Mouse (Mus musculus): ENCODE measurements around the gene Cwc27. TPM values are rescaled to one million over a fixed set of nuclear protein-coding genes. Genes with fewer than 3 reads are reported as not detected.

Cwc27 gene
- 27.9 and 28.5 TPM in 2 replicates for polyA plus RNA-seq (2016; fragmentation: Nextera tagmentation; extraction: Ambion mirVana)

DNA sequence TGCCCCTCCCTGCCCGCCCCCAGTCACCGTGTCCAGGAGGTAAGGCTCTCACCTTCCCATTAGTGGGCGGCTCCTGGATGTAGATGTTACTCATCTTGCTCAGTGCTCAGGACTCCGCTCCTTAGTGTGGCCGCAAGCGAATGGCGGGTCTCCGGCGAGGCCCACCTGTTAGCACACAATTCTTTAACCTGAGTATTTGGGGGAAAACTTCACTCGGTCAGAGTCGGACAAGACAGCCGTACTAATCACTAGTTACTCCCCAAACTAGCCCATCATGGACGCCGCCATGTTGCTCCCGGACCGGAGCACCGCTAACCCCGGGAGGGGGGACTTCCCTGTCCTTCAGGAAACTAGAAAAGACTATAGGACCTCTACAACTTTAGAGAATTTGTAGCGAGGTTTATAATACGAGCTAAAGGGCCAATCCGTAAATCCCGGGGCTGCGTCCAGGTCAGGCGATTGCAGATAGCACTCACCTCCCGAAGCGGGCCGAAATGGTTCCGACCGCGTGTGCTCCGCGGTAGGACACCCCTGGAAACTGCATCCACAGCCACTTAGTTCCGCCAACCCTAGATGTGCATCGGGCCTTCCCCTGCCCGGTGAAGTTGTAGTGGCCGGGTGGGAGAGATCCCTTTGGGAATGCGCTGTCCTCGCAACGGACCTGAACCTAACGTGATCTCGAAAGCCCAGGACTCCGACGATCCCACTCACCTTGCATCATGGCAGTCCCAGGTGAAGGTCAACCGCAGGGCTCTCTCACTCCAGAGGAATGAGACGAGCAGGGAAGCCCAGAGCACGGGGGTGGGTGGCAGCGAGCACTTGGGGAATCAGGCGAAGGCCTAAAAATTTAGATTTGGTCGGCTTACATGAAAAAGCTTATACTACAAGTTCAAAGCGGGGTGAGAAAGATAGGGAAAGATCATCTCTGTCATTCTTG is at the start of gene Cwc27:
Cwc27 (minus strand) TSS at position 508 of the 937 bp plus-strand sequence.
- under 1% methylated on average over 50 of the region's 50 CpGs for WGBS
- Histone ChIP-seq H3K4me1 (peaks cover 16% of the 10 kb centered on the region), H3K4me3 (peak within 1 kb of the TSS; percentile 76), H3K27ac (peak within 1 kb of the TSS; percentile 70; the same call in 1 of the 2 replicates), H3K27me3 (no peaks in the 10 kb centered on the region), H3K9me3 (replicated peaks) (no peaks in the 10 kb centered on the region), H3K36me3 (0 out of 2 replicates have a peak, but pooled peaks cover 3% of the 10 kb centered on the region), H3K9ac (peak within 1 kb of the TSS; percentile 79), H3K4me2 (replicated peaks) (peak within 1 kb of the TSS; percentile 71)
- ATAC-seq (ENCODE audit: low FRiP score), result peak; percentile 97

DNA sequence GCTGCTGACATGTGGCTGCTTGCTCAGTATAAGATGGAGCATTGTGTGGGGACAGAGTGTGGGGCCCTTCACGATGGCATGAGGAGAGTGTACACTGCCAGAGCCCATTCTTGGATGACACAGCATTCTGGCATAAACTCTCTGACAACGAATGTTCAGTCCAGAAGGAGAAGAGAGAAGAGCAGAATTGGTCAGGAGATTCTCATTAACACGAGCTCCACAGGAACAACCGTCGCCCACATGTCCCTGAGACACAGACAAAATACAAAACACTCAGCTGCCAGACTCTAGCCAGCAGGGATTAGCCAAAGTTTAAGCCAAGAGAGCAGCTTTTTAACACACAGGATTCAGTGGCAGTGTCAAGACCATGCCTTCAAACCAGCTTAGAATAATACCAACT is 49.8 kb upstream of the Cwc27 start:
- WGBS, result 83% methylated on average over 5 of the region's 5 CpGs
- Histone ChIP-seq H3K4me3 (no peak overlapping the region), H3K27me3 (peaks cover 22% of the 10 kb centered on the region), H3K9ac (no peak overlapping the region), H3K36me3 (no peaks in the 10 kb centered on the region), H3K4me2 (replicated peaks) (no peak overlapping the region), H3K27ac (no peak overlapping the region), H3K4me1 (peaks cover 10% of the 10 kb centered on the region), H3K9me3 (replicated peaks) (no peaks in the 10 kb centered on the region)
- no peak for ATAC-seq (ENCODE audit: low FRiP score)

DNA sequence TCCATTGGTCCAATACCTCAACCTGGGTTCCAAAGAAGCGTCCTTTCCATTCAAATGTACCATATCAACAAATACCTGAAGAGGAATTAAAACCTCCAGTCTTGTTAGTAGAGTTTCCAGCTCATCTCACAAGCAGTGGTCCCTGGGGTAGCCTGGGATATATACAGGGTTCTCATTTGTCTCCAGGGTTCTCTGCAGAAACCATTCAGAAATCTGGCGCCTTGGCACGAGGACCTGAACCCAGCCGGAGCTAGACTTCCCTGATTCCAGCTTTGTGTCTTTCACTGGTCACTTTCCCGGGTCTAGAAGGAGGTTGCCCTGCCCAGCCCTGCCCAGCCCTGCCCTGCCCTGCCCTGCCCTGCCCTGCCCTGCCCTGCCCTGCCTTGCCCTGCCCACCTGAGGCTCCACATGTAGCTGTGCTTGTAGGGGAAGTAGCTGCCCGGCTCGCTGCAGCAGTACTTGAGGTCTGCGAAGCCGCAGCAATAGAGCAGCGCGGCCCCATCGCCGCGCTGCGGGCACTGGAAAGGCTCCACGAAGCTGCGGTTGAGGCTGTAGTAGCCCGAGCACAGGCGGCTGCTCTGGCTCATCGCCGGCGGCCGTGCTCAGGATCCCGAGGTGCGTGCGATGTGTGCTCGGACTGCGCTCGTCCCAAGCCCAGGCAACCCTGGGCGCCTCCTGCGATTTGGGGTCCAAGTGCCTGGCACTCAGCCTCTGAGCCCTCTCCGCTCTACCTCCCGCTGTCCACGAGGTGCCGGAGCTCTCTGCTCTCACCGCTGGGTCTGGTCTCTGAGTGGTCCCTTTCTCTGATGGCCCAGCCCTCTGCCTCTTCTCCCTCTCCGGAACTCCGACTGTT is 46.4 kb upstream of the Cwc27 start, which contains the start of gene Shisal2b:
Shisal2b (minus strand) TSS at position 767 of the 853 bp plus-strand sequence.
- peak; percentile 86 for ATAC-seq (ENCODE audit: low FRiP score)
- 3% methylated on average over 38 of the region's 38 CpGs for WGBS
- peak within 1 kb of the TSS; percentile 71 for H3K9ac ChIP-seq

DNA sequence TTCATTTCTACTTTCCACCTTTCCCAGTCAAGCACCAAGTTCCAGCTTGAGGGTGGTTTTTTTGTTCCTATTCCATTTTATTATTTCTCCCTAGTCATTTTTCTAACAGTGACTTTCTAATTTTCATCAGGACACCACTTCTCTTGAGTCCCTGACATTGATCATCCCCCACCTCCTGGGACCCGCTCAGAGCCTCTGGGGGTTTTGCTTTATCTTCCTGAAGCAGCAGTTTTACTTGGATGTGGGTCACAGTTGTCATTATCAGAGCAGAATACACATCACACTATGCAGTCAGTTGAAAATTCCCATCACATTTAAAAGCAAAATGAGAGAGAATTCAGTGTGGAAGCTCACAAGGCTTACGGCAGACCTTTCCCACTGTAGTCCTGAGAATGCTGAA is 36.7 kb upstream of the Cwc27 start:
- Histone ChIP-seq H3K9me3 (replicated peaks) (no peaks in the 10 kb centered on the region), H3K4me1 (no peaks in the 10 kb centered on the region), H3K9ac (no peak overlapping the region), H3K36me3 (no peaks in the 10 kb centered on the region), H3K4me3 (no peak overlapping the region), H3K27ac (no peak overlapping the region), H3K27me3 (no peaks in the 10 kb centered on the region), H3K4me2 (replicated peaks) (no peak overlapping the region)
- WGBS, result 81% methylated on average over 2 of the region's 2 CpGs
- no peak for ATAC-seq (ENCODE audit: low FRiP score)

More for the DNA sequence above, 46.4 kb upstream of the Cwc27 start, which contains the start of gene Shisal2b:
- Histone ChIP-seq H3K27me3 (peaks cover 24% of the 10 kb centered on the region), H3K4me3 (peak within 1 kb of the TSS; percentile 51), H3K9me3 (replicated peaks) (no peaks in the 10 kb centered on the region), H3K4me2 (replicated peaks) (peak within 1 kb of the TSS; percentile 88), H3K27ac (no peak within 1 kb of the TSS), H3K36me3 (no peaks in the 10 kb centered on the region), H3K4me1 (peaks cover 10% of the 10 kb centered on the region)

DNA sequence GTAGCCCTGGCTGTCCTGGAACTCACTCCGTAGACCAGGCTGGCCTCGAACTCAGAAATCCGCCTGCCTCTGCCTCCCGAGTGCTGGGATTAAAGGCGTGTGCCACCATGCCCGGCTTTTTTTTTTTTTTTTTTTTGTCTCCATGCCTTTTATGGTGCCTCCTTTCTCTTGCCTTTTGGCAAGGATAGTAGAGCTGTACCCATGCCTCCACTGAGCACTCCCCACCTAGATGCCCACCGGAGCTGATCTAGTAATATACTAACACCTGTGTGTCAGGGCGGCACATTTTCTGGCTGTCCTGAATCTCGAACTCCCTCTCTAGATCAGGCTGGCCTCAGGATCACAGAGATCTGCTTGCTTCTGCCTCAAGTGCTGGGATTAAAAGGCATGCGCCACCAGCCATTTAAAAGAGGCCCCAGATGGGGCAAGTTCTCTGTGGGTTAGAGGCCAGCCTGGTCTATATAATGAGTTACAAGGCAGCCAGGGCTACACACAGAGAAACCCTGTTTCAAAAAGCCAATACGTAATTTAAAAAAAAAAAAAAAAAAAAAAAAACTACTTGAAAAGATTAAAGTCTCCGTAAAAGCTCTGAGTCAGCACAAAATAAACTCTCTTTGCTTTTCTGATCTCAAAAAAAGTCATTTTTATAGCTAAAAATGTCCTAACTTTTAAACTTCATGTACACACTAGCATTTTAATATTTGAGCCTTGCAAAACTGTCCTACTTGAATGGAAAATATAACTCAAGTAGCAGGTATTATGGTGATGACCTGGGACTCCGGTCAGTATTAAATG is 26.6 kb upstream of the Cwc27 start:
- Histone ChIP-seq H3K27me3 (no peaks in the 10 kb centered on the region), H3K9ac (no peak overlapping the region), H3K4me3 (no peak overlapping the region), H3K4me2 (replicated peaks) (no peak overlapping the region), H3K9me3 (replicated peaks) (no peaks in the 10 kb centered on the region), H3K4me1 (no peaks in the 10 kb centered on the region), H3K27ac (no peak overlapping the region), H3K36me3 (peaks cover 4% of the 10 kb centered on the region)
- 88% methylated on average over 10 of the region's 13 CpGs for WGBS
- ATAC-seq (ENCODE audit: low FRiP score), result no peak

DNA sequence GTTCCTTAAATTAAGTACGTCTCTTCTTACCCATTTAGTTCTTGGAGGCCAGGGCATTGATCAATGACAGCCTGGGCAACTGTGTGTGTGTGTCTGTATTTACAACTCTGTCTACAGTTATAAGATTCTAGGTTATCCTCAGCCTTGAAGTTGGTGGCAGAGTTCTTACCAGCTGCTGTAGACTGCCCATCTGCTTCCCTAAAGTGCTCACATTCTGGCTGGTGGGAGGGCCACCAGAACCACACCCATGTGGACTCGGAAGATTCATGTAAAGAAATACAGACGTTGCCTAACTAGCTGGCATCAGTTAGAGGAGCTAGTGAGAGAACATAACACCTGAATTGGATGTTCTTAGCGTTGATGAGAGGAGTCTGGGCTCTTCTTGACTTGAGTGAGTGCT is 25.0 kb upstream of the Cwc27 start:
- Histone ChIP-seq H3K27ac (no peak overlapping the region), H3K4me2 (replicated peaks) (no peak overlapping the region), H3K9me3 (replicated peaks) (no peaks in the 10 kb centered on the region), H3K4me1 (no peaks in the 10 kb centered on the region), H3K36me3 (peaks cover 12% of the 10 kb centered on the region), H3K4me3 (no peak overlapping the region), H3K9ac (no peak overlapping the region), H3K27me3 (no peaks in the 10 kb centered on the region)
- 82% methylated on average over 4 of the region's 4 CpGs for WGBS
- no peak for ATAC-seq (ENCODE audit: low FRiP score)

DNA sequence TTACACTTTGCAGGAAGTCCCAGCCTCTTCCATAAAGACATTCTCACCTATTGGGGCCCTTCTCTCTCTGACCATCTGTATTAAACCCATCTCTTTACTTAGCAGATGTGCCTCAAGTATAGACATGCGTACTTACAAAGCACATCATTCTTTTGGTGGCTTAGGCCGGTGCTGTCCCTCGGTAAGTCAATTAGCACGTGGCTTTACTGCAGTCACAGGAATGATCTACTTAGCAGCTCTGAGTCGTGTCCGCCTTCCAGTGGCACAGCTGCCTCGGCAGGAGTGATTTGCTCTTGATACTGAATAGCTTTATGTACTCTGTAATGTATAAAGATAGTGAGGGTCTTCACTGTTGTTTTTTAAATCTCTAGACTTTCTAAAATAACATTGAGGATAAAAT is 20.7 kb upstream of the Cwc27 start:
- 86% methylated on average over 7 of the region's 7 CpGs for WGBS
- H3K9me3 ChIP-seq (replicated peaks), result no peaks in the 10 kb centered on the region
- H3K4me1 ChIP-seq, result no peaks in the 10 kb centered on the region

DNA sequence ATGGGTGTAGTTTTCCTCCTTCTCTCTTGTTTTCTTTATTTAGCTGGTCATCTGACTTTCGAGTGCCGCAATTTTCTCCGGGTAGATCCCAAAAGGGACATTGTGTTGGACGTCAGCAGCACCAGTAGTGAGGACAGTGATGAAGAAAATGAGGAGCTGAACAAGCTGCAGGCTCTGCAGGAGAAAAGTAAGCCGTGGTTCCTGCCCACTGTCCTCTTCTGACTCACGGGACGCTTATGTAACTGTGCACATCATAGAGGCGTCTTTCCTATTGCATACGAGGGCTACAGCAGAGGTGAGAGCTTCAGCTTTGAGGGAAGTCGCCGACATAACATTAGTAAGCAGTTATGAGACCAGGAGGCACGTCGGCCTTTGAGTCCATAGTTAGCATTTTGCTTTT is 15.9 kb upstream of the Cwc27 start:
- Histone ChIP-seq H3K9me3 (replicated peaks) (0 out of 2 replicates have a peak, but pooled peaks cover 2% of the 10 kb centered on the region), H3K36me3 (peaks cover 59% of the 10 kb centered on the region), H3K4me3 (no peak overlapping the region), H3K27me3 (no peaks in the 10 kb centered on the region), H3K9ac (no peak overlapping the region), H3K27ac (no peak overlapping the region), H3K4me1 (no peaks in the 10 kb centered on the region), H3K4me2 (replicated peaks) (no peak overlapping the region)
- ATAC-seq (ENCODE audit: low FRiP score), result no peak
- 96% methylated on average over 13 of the region's 13 CpGs for WGBS

More for the DNA sequence above, 20.7 kb upstream of the Cwc27 start:
- Histone ChIP-seq H3K27ac (no peak overlapping the region), H3K4me3 (no peak overlapping the region), H3K27me3 (no peaks in the 10 kb centered on the region), H3K9ac (no peak overlapping the region), H3K4me2 (replicated peaks) (no peak overlapping the region), H3K36me3 (peaks cover 32% of the 10 kb centered on the region)
- no peak for ATAC-seq (ENCODE audit: low FRiP score)

DNA sequence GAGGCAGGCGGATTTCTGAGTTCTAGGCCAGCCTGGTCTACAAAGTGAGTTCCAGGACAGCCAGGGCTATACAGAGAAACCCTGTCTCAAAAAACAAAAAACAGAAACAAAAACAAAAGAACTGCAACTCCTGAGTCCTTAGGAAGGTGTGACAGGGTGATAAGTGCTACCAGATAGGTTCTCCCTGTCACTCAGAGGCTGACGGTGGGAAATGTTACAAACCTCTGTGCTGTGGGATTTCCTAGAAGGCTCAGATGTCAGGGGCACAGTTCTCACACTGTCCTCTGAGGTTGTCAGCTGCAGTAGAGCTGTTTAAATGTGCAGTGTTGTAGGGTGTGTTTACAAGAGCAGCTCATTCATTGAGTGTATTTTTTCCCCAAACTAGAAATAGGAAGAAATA is 8.5 kb upstream of the Cwc27 start:
- H3K27me3 ChIP-seq, result no peaks in the 10 kb centered on the region
- H3K9ac ChIP-seq, result no peak overlapping the region
- 77% methylated on average over 2 of the region's 2 CpGs for WGBS
- 0 out of 2 replicates have a peak, but pooled peaks cover 6% of the 10 kb centered on the region for H3K9me3 ChIP-seq (replicated peaks)
- H3K4me1 ChIP-seq, result peaks cover 5% of the 10 kb centered on the region
- no peak for ATAC-seq (ENCODE audit: low FRiP score)
- H3K4me2 ChIP-seq (replicated peaks), result no peak overlapping the region
- H3K27ac ChIP-seq, result no peak overlapping the region
- H3K4me3 ChIP-seq, result no peak overlapping the region
- peaks cover 30% of the 10 kb centered on the region for H3K36me3 ChIP-seq

DNA sequence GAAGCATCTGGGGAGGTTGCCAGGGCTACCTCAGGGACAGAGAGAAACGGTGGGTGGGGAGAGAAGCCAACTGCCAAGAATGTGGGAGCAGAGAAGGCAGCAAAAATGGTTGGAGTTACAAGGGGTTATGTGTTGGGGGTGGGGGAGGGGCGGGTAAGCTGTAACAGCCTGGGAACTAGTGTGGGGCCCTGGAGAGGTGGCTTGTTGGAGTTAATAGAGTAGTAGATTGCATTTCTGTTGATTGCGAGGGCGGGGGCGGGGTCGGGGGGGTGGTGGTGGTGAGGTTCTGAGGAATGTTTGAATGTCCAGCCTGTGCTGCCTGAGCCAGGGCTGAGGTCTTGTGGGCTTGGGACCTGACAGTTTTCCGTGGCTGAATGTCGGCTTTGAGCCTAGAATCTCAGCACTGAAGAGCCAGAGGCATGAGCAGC is 5.5 kb upstream of the Cwc27 start:
- H3K9me3 ChIP-seq (replicated peaks), result no peaks in the 10 kb centered on the region
- H3K4me3 ChIP-seq, result no peak overlapping the region
- H3K4me2 ChIP-seq (replicated peaks), result peak overlapping the region; percentile 17; the same call in 1 of the 2 replicates
- H3K27ac ChIP-seq, result peak overlapping the region; percentile 55; the same call in 1 of the 2 replicates
- H3K27me3 ChIP-seq, result no peaks in the 10 kb centered on the region
- peaks cover 15% of the 10 kb centered on the region for H3K4me1 ChIP-seq
- 33% methylated on average over 8 of the region's 8 CpGs for WGBS
- peaks cover 9% of the 10 kb centered on the region for H3K36me3 ChIP-seq
- peak; percentile 65 for ATAC-seq (ENCODE audit: low FRiP score)
- H3K9ac ChIP-seq, result no peak overlapping the region

DNA sequence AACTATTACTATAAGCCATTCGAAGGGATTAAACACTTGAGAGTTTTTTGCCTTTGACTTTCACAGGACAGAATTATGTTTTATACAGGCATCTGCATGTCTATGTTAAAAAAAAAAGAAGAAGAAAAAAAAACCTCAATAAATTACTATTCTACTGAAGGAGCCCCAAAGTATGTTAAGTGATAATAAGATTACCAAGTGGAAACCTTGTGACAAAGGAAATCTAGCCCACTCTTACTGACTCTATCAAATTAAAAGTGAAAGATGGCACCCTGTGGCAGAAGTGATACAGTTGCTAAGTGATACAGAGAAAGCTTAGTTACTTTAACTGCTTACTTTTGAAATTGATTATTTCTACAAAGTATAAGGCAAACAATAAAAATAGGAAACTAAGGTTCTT is 5.0 kb upstream of the Cwc27 start:
- no peaks in the 10 kb centered on the region for H3K9me3 ChIP-seq (replicated peaks)
- no peak overlapping the region for H3K27ac ChIP-seq
- no peak overlapping the region for H3K9ac ChIP-seq
- H3K4me2 ChIP-seq (replicated peaks), result no peak overlapping the region
- H3K4me3 ChIP-seq, result no peak overlapping the region
- no peaks in the 10 kb centered on the region for H3K27me3 ChIP-seq
- H3K36me3 ChIP-seq, result peaks cover 4% of the 10 kb centered on the region
- no peak for ATAC-seq (ENCODE audit: low FRiP score)
- WGBS, result 95% methylated on average over 1 of the region's 1 CpGs
- peaks cover 15% of the 10 kb centered on the region for H3K4me1 ChIP-seq
